Mouse (Mus musculus): ENCODE results near the gene Vps45. TPM values are rescaled to one million over a fixed set of nuclear protein-coding genes. Genes with fewer than 3 reads are reported as not detected.
A peak's percentile ranks its signal among the peaks of the same experiment; 100 is the strongest.

Vps45 gene
- total and polyA plus RNA-seq, 2 experiments from 2014 or later = 10.5 to 49.4 TPM

- Histone ChIP-seq H3K36me3 (replicated peaks; ENCODE audit: control insufficient read depth, insufficient read depth, low read length) (no peaks in the 10 kb centered on the region), H3K4me1 (ENCODE audit: control insufficient read depth, insufficient read depth) (peaks cover 6% of the 10 kb centered on the region; the same call in 1 of the 2 replicates), H3K9me3 (replicated peaks; ENCODE audit: control insufficient read depth, low read length) (no peaks in the 10 kb centered on the region), H3K9ac (replicated peaks; ENCODE audit: low read depth, low read length) (no peak overlapping the region), H3K27ac (ENCODE audit: low read depth) (no peak overlapping the region), H3K27me3 (ENCODE audit: control insufficient read depth, insufficient read depth, low read length) (no peaks in the 10 kb centered on the region), H3K4me3 (ENCODE audit: low read depth, low read length) (peak overlapping the region; percentile 24), H3K4me2 (ENCODE audit: low read depth, low read length) (peak overlapping the region; percentile 49)
- TF ChIP-seq CTCF (IDR thresholded peaks at IDR 0.05; ENCODE audit: low read depth) (no peak), EP300 (IDR thresholded peaks at IDR 0.05; ENCODE audit: low read depth) (no peak)
- ATAC-seq (ENCODE audit: insufficient read depth, low read depth) (no peak), DNase-seq (ENCODE audit: low spot score) (peak; percentile 65)
- 16% methylated on average over 14 of the region's 14 CpGs for WGBS
Measured at GRCm38 (mm10) chr3:96102100-96102872, 44.0 kb upstream of the Vps45 start.

GRCm38 (mm10) chr3:96098616-96099267 lies 40.5 kb upstream of the Vps45 start:
- WGBS = 31% methylated on average over 7 of the region's 7 CpGs
- no peaks in the 10 kb centered on the region for H3K9me3 ChIP-seq (replicated peaks; ENCODE audit: control insufficient read depth, low read length)
- no peak overlapping the region for H3K9ac ChIP-seq (replicated peaks; ENCODE audit: low read depth, low read length)
- no peaks in the 10 kb centered on the region for H3K36me3 ChIP-seq (replicated peaks; ENCODE audit: control insufficient read depth, insufficient read depth, low read length)
- H3K27me3 ChIP-seq (ENCODE audit: control insufficient read depth, insufficient read depth, low read length) = no peaks in the 10 kb centered on the region
- no peak overlapping the region for H3K4me3 ChIP-seq (ENCODE audit: low read depth, low read length)
- ATAC-seq (ENCODE audit: insufficient read depth, low read depth) (no peak), DNase-seq (ENCODE audit: low spot score) (peak; percentile 60)
- no peak overlapping the region for H3K4me2 ChIP-seq (ENCODE audit: low read depth, low read length)
- H3K27ac ChIP-seq (ENCODE audit: low read depth) = no peak overlapping the region
- TF ChIP-seq EP300 (IDR thresholded peaks at IDR 0.05; ENCODE audit: low read depth) (no peak), CTCF (IDR thresholded peaks at IDR 0.05; ENCODE audit: low read depth) (no peak)
- H3K4me1 ChIP-seq (ENCODE audit: control insufficient read depth, insufficient read depth) = peaks cover 4% of the 10 kb centered on the region; the same call in 1 of the 2 replicates

- 51% methylated on average over 4 of the region's 4 CpGs for WGBS
- H3K4me3 ChIP-seq (ENCODE audit: low read depth, low read length) = no peak overlapping the region
- no peak overlapping the region for H3K27ac ChIP-seq (ENCODE audit: low read depth)
- DNase-seq (ENCODE audit: low spot score) (no peak), ATAC-seq (ENCODE audit: insufficient read depth, low read depth) (no peak)
- TF ChIP-seq EP300 (IDR thresholded peaks at IDR 0.05; ENCODE audit: low read depth) = no peak
- TF ChIP-seq CTCF (IDR thresholded peaks at IDR 0.05; ENCODE audit: low read depth) = no peak
- peaks cover 10% of the 10 kb centered on the region; the same call in 1 of the 2 replicates for H3K4me1 ChIP-seq (ENCODE audit: control insufficient read depth, insufficient read depth)
- no peaks in the 10 kb centered on the region for H3K36me3 ChIP-seq (replicated peaks; ENCODE audit: control insufficient read depth, insufficient read depth, low read length)
- no peaks in the 10 kb centered on the region for H3K9me3 ChIP-seq (replicated peaks; ENCODE audit: control insufficient read depth, low read length)
- H3K4me2 ChIP-seq (ENCODE audit: low read depth, low read length) = no peak overlapping the region
- no peak overlapping the region for H3K9ac ChIP-seq (replicated peaks; ENCODE audit: low read depth, low read length)
- no peaks in the 10 kb centered on the region for H3K27me3 ChIP-seq (ENCODE audit: control insufficient read depth, insufficient read depth, low read length)
Measured at GRCm38 (mm10) chr3:96098168-96098567, 39.9 kb upstream of the Vps45 start.

- Histone ChIP-seq H3K4me3 (ENCODE audit: low read depth, low read length) (peak overlapping the region; percentile 27), H3K36me3 (replicated peaks; ENCODE audit: control insufficient read depth, insufficient read depth, low read length) (no peaks in the 10 kb centered on the region), H3K27ac (ENCODE audit: low read depth) (peak overlapping the region; percentile 54), H3K9me3 (replicated peaks; ENCODE audit: control insufficient read depth, low read length) (no peaks in the 10 kb centered on the region), H3K4me2 (ENCODE audit: low read depth, low read length) (peak overlapping the region; percentile 55), H3K27me3 (ENCODE audit: control insufficient read depth, insufficient read depth, low read length) (no peaks in the 10 kb centered on the region), H3K9ac (replicated peaks; ENCODE audit: low read depth, low read length) (no peak overlapping the region), H3K4me1 (ENCODE audit: control insufficient read depth, insufficient read depth) (peaks cover 10% of the 10 kb centered on the region; the same call in 1 of the 2 replicates)
- ATAC-seq (ENCODE audit: insufficient read depth, low read depth) = peak; percentile 86
- WGBS = 17% methylated on average over 13 of the region's 13 CpGs
- TF ChIP-seq EP300 (IDR thresholded peaks at IDR 0.05; ENCODE audit: low read depth) (no peak), CTCF (IDR thresholded peaks at IDR 0.05; ENCODE audit: low read depth) (no peak)
- DNase-seq (ENCODE audit: low spot score) = peak; percentile 74
Measured at GRCm38 (mm10) chr3:96094203-96094602, 35.9 kb upstream of the Vps45 start.

- Histone ChIP-seq H3K4me1 (ENCODE audit: control insufficient read depth, insufficient read depth) (peaks cover 10% of the 10 kb centered on the region; the same call in 1 of the 2 replicates), H3K36me3 (replicated peaks; ENCODE audit: control insufficient read depth, insufficient read depth, low read length) (no peaks in the 10 kb centered on the region), H3K4me2 (ENCODE audit: low read depth, low read length) (peak overlapping the region; percentile 55), H3K27me3 (ENCODE audit: control insufficient read depth, insufficient read depth, low read length) (no peaks in the 10 kb centered on the region), H3K27ac (ENCODE audit: low read depth) (peak overlapping the region; percentile 54), H3K4me3 (ENCODE audit: low read depth, low read length) (peak overlapping the region; percentile 27), H3K9ac (replicated peaks; ENCODE audit: low read depth, low read length) (no peak overlapping the region), H3K9me3 (replicated peaks; ENCODE audit: control insufficient read depth, low read length) (no peaks in the 10 kb centered on the region)
- 34% methylated on average over 13 of the region's 13 CpGs for WGBS
- peak; percentile 54 for DNase-seq (ENCODE audit: low spot score)
- ATAC-seq (ENCODE audit: insufficient read depth, low read depth) = peak; percentile 69; the same call in 1 of the 2 replicates
- TF ChIP-seq CTCF (IDR thresholded peaks at IDR 0.05; ENCODE audit: low read depth) (peak; percentile 15; the same call in 1 of the 2 replicates), EP300 (IDR thresholded peaks at IDR 0.05; ENCODE audit: low read depth) (no peak)
Measured at GRCm38 (mm10) chr3:96093509-96093908, 35.2 kb upstream of the Vps45 start.
